Mouse (Mus musculus) spleen, adult 2 months (tissue): ENCODE measurements around the gene Fmo6.

Experiments used
- CTCF ChIP-seq: fragments of 200-500 bp; IDR thresholded peaks from 2 replicates; pipeline ENCODE4 v1.5.1; 2011; ENCODE audit warnings: mild to moderate bottlenecking, inconsistent platforms; ENCODE audit not compliant: insufficient read depth, insufficient read length, insufficient replicate concordance; ENCODE audit errors: extremely low read depth
- POLR2A ChIP-seq: fragments of 200-500 bp; IDR thresholded peaks from 2 replicates; pipeline ENCODE4 v1.6.1; 2011; ENCODE audit warnings: low read depth, low read length, inconsistent platforms

DNA sequence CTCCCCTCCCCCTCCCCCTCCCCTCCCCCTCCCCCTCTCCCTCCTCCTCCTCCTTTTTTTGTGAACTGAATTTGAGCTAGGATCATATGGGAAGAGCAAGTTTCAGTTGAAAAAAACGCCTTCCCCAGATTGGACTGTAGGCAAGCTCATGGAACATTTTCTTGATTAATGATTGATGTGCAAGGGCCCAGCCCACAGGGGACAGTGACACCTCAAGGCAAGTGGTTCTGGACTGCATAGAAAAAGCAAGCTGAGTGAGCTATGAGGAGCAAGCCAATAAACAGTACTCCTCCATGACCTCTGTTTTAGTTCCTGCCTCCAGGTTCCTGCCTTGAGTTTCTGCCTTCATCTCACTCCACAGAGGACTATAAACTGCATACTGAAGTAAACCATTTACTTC lies 12.2 kb downstream of the Fmo6 start:
- TF ChIP-seq POLR2A (no peak), CTCF (no peak)
